Mouse (Mus musculus): Measurements from ENCODE around the gene Platr17. TPM values are rescaled to one million over a fixed set of nuclear protein-coding genes. Genes with fewer than 3 reads are reported as not detected.

The Platr17 gene
- polyA plus RNA-seq (2017; shearing (Covaris generic)) = 3.7 TPM

DNA sequence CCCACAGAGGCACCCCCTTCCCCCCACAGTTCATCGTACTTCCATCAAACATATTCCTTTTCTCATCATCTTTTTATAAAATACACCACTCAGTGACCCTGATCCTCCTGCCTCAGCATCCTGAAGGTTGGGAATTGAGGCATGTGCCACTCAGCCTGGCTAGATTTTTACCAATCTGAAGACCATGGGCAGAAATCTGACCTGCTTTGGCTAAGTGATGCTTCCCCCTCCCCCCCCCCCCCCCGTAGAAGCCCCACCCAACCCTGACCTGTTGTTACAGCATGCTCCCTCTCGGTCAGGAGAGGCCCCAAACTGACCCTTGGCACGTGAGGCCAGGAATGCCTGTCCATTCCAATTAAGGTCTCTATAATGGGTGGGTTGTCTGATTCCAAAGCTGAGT, at the start of gene Platr17:
Platr17 (plus strand) TSS at position 301 of the 400 bp plus-strand sequence.

GRCm38 (mm10) chr17:33873537-33873936, 31.4 kb upstream of the Platr17 start, which contains the start of gene Gm7029:
Gene Gm7029 (plus strand): TSS chr17:33873837.

GRCm38 (mm10) chr17:33890533-33891059, 14.3 kb upstream of the Platr17 start, which contains the start of gene Kifc1:
Gene Kifc1 (minus strand): TSS chr17:33890661.

DNA sequence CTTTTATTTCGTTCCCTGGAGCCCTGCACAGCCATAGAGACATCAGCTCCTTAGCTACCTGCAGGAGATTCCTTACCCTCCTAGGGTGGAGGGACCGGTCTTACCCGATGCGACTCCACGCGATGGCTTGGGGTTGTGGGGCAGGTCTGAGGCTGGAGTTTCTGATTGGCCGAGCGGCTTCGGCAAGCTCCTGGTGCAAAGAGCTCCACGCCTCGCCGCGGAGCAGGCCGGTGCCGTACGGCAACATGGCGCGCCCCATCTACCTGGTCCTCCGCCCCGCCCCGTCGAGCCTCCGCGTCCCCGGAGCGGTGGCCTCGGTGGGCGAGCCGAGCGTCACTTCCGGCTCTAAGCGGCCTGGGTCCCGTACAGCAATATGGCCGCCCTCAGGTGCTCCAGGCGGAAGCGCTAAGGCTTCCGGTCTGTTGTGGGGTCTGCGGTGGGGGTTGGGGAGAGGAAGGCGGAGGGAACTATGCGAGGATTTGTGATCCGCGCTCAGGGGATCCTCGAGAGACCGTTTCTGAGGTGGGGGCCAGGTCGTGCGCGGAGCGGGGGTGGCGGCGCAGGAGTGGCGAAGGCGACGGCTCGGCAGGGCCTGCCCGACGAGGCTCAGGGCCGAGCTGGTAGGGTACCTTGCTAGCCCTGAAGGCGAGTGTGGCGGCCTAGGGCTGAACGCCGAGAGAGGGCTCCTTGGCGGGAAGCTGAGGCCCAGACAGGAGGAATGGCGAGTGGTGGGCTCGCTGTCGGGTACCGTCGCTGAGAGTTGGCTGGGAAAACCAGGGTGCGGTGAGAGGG, 4.3 kb downstream of the Platr17 start, which contains the start of gene Daxx:
Daxx (plus strand) TSS at position 338 of the 792 bp plus-strand sequence.

DNA sequence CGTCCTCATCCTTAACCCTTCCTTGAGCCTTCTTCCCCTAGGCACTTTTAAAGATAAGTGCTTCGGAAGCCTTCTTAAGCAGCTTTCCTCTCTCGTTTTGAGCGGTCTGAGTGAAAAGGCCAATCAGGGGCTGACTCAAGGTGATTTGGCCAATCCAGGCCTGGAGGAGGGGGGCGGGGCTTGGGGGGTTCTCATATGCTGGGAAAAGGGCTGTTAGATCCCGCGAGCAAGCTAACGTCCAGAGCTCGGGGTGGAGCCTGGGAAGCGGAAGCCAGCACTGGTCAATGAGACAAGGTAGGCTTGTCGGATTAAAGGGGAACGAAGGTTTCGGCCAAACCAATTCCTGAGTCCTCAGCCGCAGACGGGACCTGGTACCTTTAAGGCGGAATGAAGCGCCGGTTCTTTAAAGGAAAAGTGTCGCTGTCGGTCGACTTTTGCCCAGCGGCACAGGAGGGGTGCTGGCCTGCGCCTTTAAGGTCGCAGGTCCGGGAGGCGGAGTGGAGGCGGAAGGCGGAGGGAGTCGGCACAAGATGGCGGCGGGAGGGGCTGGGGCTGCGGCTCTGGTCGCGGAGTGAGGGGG, 10.8 kb downstream of the Platr17 start, which contains the start of the genes Tapbp and Zbtb22:
Tapbp (plus strand) TSS at position 229 of the 580 bp plus-strand sequence.
Zbtb22 (plus strand) TSS at position 234 of the 580 bp plus-strand sequence.

GRCm38 (mm10) chr17:33929371-33930279, 24.7 kb downstream of the Platr17 start, which contains the start of gene Rgl2:
Gene Rgl2 (plus strand): TSS chr17:33929543.

GRCm38 (mm10) chr17:33940206-33940805, 35.4 kb downstream of the Platr17 start, which contains the start of the genes Pfdn6 and Wdr46:
Gene Pfdn6 (minus strand): TSS chr17:33940343.
Gene Wdr46 (plus strand): TSS chr17:33940660.

DNA sequence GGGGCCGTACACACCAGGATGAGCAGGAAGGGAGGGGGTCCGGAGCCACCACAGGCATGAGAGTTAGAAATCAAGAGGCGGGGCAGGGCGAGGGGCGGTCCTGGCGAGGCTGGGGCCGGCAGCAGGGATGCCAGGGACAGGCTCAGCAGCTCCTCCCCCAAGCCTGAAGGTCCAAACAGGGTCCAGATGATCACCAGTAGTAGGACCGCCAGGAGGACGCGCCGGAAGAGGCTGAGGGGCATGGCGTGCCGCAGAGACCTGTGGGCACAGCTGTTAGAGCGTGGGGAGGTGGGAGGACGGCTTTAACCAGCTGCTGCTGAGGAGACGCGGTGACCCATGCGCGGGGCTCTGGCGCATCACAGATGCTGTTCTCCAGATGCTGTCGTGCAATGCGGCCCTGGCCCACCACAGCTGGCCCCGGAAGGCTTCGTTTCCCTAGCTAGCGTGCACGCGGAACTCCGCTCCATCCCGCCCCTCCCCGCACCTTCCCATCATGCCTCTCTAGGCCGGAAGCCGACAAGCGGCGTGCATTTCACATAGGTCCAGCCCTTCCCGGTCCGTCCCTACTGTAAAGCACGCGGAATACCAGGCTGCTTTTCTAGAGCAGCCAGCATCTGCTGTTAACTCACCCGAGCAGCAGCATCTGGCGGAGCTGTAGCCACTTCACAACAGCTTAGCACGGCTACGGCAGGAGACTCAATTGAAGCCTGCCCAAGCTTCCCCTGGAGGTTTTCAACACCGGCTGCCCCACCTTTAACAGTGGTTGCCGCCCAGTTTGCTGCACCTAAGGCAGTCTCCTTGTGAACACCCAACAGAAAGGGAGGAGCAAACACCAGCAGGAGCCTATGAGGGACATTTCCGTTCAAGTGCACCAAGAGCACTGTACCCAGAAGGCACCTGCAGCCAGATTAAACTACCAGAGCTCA, 46.3 kb downstream of the Platr17 start, which contains the start of gene B3galt4:
B3galt4 (minus strand) TSS at position 468 of the 926 bp plus-strand sequence.

DNA sequence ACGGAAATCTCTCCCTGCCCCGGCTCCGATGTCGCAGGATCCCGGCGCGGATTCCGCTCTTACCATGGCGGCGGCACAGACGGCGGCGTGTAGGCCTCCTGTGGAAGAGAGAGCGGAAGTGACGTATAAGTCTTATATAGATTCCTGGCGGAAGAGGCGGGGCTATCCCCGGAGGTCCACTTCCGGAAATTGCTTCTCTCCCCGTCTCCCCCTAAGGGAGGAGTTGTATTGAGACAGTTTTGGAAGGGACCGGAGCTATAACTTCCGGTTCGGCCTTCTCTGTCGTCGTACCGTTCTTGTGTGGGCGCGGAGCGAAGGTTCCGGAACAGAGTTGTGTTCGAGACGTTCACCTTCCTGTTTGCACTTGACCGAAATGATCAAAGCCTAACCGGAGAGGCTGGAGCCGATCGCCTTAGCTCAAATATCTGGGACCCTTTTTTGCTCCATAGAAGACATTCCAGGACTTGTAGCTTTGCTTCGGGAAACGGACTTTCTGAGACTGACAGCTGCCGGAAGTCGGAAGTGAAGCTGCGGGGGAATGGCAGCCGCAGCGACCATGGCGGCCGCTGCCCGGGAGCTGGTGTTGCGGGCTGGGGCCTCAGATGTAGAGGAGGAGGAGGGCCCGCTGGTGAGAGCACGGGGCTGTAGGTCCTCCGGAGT, 50.8 kb downstream of the Platr17 start, which contains the start of the genes Vps52 and Rps18:
Vps52 (plus strand) TSS at position 258 of the 660 bp plus-strand sequence.
Rps18 (minus strand) TSS at position 447 of the 660 bp plus-strand sequence.

Other genes with a start within 250 kb of the Platr17 start
- 353 TPM for gene Hnrnpm, start 218.3 kb upstream of the Platr17 start, polyA plus RNA-seq (2017; shearing (Covaris generic))
- gene March2, start 186.5 kb upstream of the Platr17 start, polyA plus RNA-seq (2017; shearing (Covaris generic)) = 90.7 TPM
- 330 TPM for gene Rab11b, start 144.6 kb upstream of the Platr17 start, polyA plus RNA-seq (2017; shearing (Covaris generic))
- 0.50 TPM for gene Angptl4, start 123.3 kb upstream of the Platr17 start, polyA plus RNA-seq (2017; shearing (Covaris generic))
- 2.5 TPM for gene Kank3, start 94.6 kb upstream of the Platr17 start, polyA plus RNA-seq (2017; shearing (Covaris generic))
- 1,419 TPM for gene Rps28, start 80.6 kb upstream of the Platr17 start, polyA plus RNA-seq (2017; shearing (Covaris generic))
- gene Ndufa7, start 80.6 kb upstream of the Platr17 start, polyA plus RNA-seq (2017; shearing (Covaris generic)) = 194 TPM
- gene Cd320, start 62.0 kb upstream of the Platr17 start, polyA plus RNA-seq (2017; shearing (Covaris generic)) = 13.0 TPM
- gene Gm7029, start 31.3 kb upstream of the Platr17 start, polyA plus RNA-seq (2017; shearing (Covaris generic)) = not detected
- gene Kifc1, start 14.5 kb upstream of the Platr17 start, polyA plus RNA-seq (2017; shearing (Covaris generic)) = 1.0 TPM
- 105 TPM for gene Daxx, start 4.3 kb downstream of the Platr17 start, polyA plus RNA-seq (2017; shearing (Covaris generic))
- gene Tapbp, start 10.8 kb downstream of the Platr17 start, polyA plus RNA-seq (2017; shearing (Covaris generic)) = 322 TPM
- gene Zbtb22, start 10.8 kb downstream of the Platr17 start, polyA plus RNA-seq (2017; shearing (Covaris generic)) = 17.5 TPM
- 145 TPM for gene Rgl2, start 24.4 kb downstream of the Platr17 start, polyA plus RNA-seq (2017; shearing (Covaris generic))
- gene Pfdn6, start 35.2 kb downstream of the Platr17 start, polyA plus RNA-seq (2017; shearing (Covaris generic)) = 100 TPM
- gene Wdr46, start 35.5 kb downstream of the Platr17 start, polyA plus RNA-seq (2017; shearing (Covaris generic)) = 60.9 TPM
- 27.2 TPM for gene B3galt4, start 46.4 kb downstream of the Platr17 start, polyA plus RNA-seq (2017; shearing (Covaris generic))
- 53.7 TPM for gene Vps52, start 50.7 kb downstream of the Platr17 start, polyA plus RNA-seq (2017; shearing (Covaris generic))
- 3,154 TPM for gene Rps18, start 50.9 kb downstream of the Platr17 start, polyA plus RNA-seq (2017; shearing (Covaris generic))
- gene H2-K1, start 95.2 kb downstream of the Platr17 start, polyA plus RNA-seq (2017; shearing (Covaris generic)) = 11,864 TPM
- gene Ring1, start 119.5 kb downstream of the Platr17 start, polyA plus RNA-seq (2017; shearing (Covaris generic)) = 36.4 TPM
- 306 TPM for gene H2-Ke6, start 122.9 kb downstream of the Platr17 start, polyA plus RNA-seq (2017; shearing (Covaris generic))
- gene Slc39a7, start 126.5 kb downstream of the Platr17 start, polyA plus RNA-seq (2017; shearing (Covaris generic)) = 136 TPM
- gene Rxrb, start 126.7 kb downstream of the Platr17 start, polyA plus RNA-seq (2017; shearing (Covaris generic)) = 128 TPM
- gene Col11a2, start 134.3 kb downstream of the Platr17 start, polyA plus RNA-seq (2017; shearing (Covaris generic)) = 4.4 TPM
- 5.4 TPM for gene H2-Oa, start 187.2 kb downstream of the Platr17 start, polyA plus RNA-seq (2017; shearing (Covaris generic))
- gene H2-DMa, start 214.4 kb downstream of the Platr17 start, polyA plus RNA-seq (2017; shearing (Covaris generic)) = 32.5 TPM
- 299 TPM for gene Brd2, start 217.5 kb downstream of the Platr17 start, polyA plus RNA-seq (2017; shearing (Covaris generic))
- 0.63 TPM for gene H2-DMb2, start 238.2 kb downstream of the Platr17 start, polyA plus RNA-seq (2017; shearing (Covaris generic))
- gene H2-DMb1, start 247.9 kb downstream of the Platr17 start, polyA plus RNA-seq (2017; shearing (Covaris generic)) = 0.27 TPM

All from naive thymus-derived CD4-positive, alpha-beta T cell, adult 5 months (primary cell).